Mouse (Mus musculus) ovary, postnatal 14 days (tissue): ENCODE data around the gene Cd70.

Experiments
- DNase-seq: peaks from one replicate; pipeline ENCODE4 v3.0.0; 2022; ENCODE audit warnings: low spot score

The Cd70 gene

GRCm38 (mm10) chr17:57098321-57098720, 51.3 kb downstream of the Cd70 start:
- no peak for DNase-seq

- peak; percentile 78 for DNase-seq
Observed at GRCm38 (mm10) chr17:57096623-57096920, 53.0 kb downstream of the Cd70 start.
